ENCODE assay signal across 12 mouse cellular contexts in the genomic region with DNA sequence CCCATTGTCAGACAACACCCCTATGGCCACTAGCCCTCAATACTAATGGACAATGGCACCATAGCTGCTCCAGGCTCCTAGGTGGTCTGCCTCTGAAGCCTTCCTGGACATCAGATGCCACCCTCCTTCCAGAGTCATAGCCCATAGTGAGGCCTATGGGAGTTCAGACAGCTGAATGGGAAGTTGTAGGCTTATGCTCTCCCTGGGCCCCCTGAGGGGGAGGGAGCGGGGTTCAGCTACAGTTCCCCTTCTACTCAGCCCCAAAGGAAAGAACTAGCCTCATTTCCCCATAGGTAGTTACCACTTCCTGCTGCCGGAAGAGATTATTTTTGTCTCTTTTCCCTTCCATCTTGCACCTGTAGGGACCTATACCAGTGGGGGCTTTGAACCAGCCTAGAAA. TPM values are rescaled to one million over a fixed set of nuclear protein-coding genes. Genes with fewer than 3 reads are reported as not detected.
DNase-seq lines count a peak whose midpoint lies in the region; ATAC-seq lines count a peak whose summit lies in the region.
"Had no signal": no experiment of that assay in that cellular context is flagged by ENCODE, and none has a peak within 500 bp of the region (broad histone marks: within the 10 kb centered on the region; RNA-seq: fewer than 3 reads in every experiment).

No protein-coding gene starts in this region.

- no peaks in the 10 kb centered on the region for H3K36me3 ChIP-seq in lung, embryonic 16.5 days (ENCODE audit: control insufficient read depth, insufficient read depth, low read length)
- H3K36me3 ChIP-seq in kidney, embryonic 16.5 days (ENCODE audit: insufficient read depth, low read length) = no peaks in the 10 kb centered on the region
- H3K36me3 ChIP-seq: midbrain, embryonic 13.5 days had no signal

- H3K9me3 ChIP-seq in lung, embryonic 16.5 days (ENCODE audit: control insufficient read depth, low read length) = no peaks in the 10 kb centered on the region
- no peaks in the 10 kb centered on the region for H3K9me3 ChIP-seq in kidney, embryonic 16.5 days (ENCODE audit: low read length)
- H3K9me3 ChIP-seq: midbrain, embryonic 13.5 days had no signal

- no peak overlapping the region for H3K27ac ChIP-seq in lung, embryonic 16.5 days (ENCODE audit: low read length)
- H3K27ac ChIP-seq in kidney, embryonic 16.5 days (ENCODE audit: low read length) = no peak overlapping the region
- H3K27ac ChIP-seq: midbrain, embryonic 13.5 days had no signal

- peak overlapping the region; percentile 40; the same call in 1 of the 2 replicates for H3K4me2 ChIP-seq in lung, embryonic 16.5 days (ENCODE audit: low read depth, low read length)
- no peak overlapping the region for H3K4me2 ChIP-seq in kidney, embryonic 16.5 days (replicated peaks; ENCODE audit: low read depth, low read length)

- DNase-seq in lung, postnatal 10 days = no peak
- peak; percentile 81 for DNase-seq in induced T-regulatory cell, adult 2 months (ENCODE audit: low read depth)
- peak; percentile 14 to 41 for DNase-seq in natural killer cell, adult 2 months (ENCODE audit: low spot score in 2 of 2)
- DNase-seq in left cerebral cortex, adult 18-20 months (ENCODE audit: low spot score in 2 of 2) = no peak
- no peak for DNase-seq in adrenal gland, postnatal 25 days
- DNase-seq: cerebellum, adult 11 months; right cerebral cortex, postnatal 14 days had no signal

- H3K27me3 ChIP-seq in lung, embryonic 16.5 days (ENCODE audit: control insufficient read depth, insufficient read depth, low read depth, low read length) = no peaks in the 10 kb centered on the region
- no peaks in the 10 kb centered on the region; the same call in 1 of the 2 replicates for H3K27me3 ChIP-seq in kidney, embryonic 16.5 days (ENCODE audit: insufficient read depth, low read length)
- H3K27me3 ChIP-seq: midbrain, embryonic 13.5 days had no signal

- H3K9ac ChIP-seq in lung, embryonic 16.5 days (ENCODE audit: low read length) = no peak overlapping the region
- no peak overlapping the region for H3K9ac ChIP-seq in kidney, embryonic 16.5 days (replicated peaks; ENCODE audit: low read length)
- H3K9ac ChIP-seq: midbrain, embryonic 13.5 days had no signal

- no peak overlapping the region for H3K4me3 ChIP-seq in lung, embryonic 16.5 days (ENCODE audit: low read length)
- H3K4me3 ChIP-seq in kidney, embryonic 16.5 days (ENCODE audit: low read length) = no peak overlapping the region
- H3K4me3 ChIP-seq: midbrain, embryonic 13.5 days had no signal

- WGBS in lung, embryonic 16.5 days = 69% methylated on average over 2 of the region's 2 CpGs
- WGBS in kidney, embryonic 16.5 days = 91% methylated on average over 2 of the region's 2 CpGs

- no peak for ATAC-seq in lung, embryonic 16.5 days (ENCODE audit: low read depth)
- ATAC-seq in kidney, embryonic 16.5 days (ENCODE audit: low FRiP score, low TSS enrichment) = no peak
- ATAC-seq: midbrain, embryonic 13.5 days had no signal

- H3K4me1 ChIP-seq in lung, embryonic 16.5 days (replicated peaks; ENCODE audit: control insufficient read depth, insufficient read depth, low read length) = no peaks in the 10 kb centered on the region
- no peaks in the 10 kb centered on the region for H3K4me1 ChIP-seq in kidney, embryonic 16.5 days (ENCODE audit: insufficient read depth, low read length)

RNA-seq across cellular contexts. Expression of gene Arhgap4, which starts 10.1 kb away (rescaled TPM):
- 3.1 and 3.5 TPM in 2 replicates for polyA plus RNA-seq in lung, embryonic 16.5 days (2015; fragmentation: Nextera tagmentation; extraction: Ambion mirVana)
- 1 to 10 TPM; 3.7 to 3.8 TPM for total RNA-seq in left cerebral cortex, adult 18-20 months (2021)
- 4.3 and 4.8 TPM in 2 replicates for polyA plus RNA-seq in kidney, embryonic 16.5 days (2015; fragmentation: Nextera tagmentation; extraction: Ambion mirVana)
- total RNA-seq in adrenal gland, postnatal 25 days (2021) = 3.3 and 4.9 TPM in 2 replicates

RNA-seq across cellular contexts. Expression of gene Naa10, which starts 10.2 kb away (rescaled TPM):
- 132 and 136 TPM in 2 replicates for polyA plus RNA-seq in lung, embryonic 16.5 days (2015; fragmentation: Nextera tagmentation; extraction: Ambion mirVana)
- total RNA-seq in left cerebral cortex, adult 18-20 months (2021) = 10 to 100 TPM; 50.9 to 59.8 TPM
- polyA plus RNA-seq in kidney, embryonic 16.5 days (2015; fragmentation: Nextera tagmentation; extraction: Ambion mirVana) = 147 and 159 TPM in 2 replicates
- total RNA-seq in adrenal gland, postnatal 25 days (2021) = 75.2 and 84.9 TPM in 2 replicates

RNA-seq across cellular contexts. Expression of gene L1cam, which starts 15.7 kb away (rescaled TPM):
- 3.2 and 4.3 TPM in 2 replicates for polyA plus RNA-seq in lung, embryonic 16.5 days (2015; fragmentation: Nextera tagmentation; extraction: Ambion mirVana)
- 100 to 1,000 TPM; 133 to 151 TPM for total RNA-seq in left cerebral cortex, adult 18-20 months (2021)
- 7.9 and 10.3 TPM in 2 replicates for polyA plus RNA-seq in kidney, embryonic 16.5 days (2015; fragmentation: Nextera tagmentation; extraction: Ambion mirVana)
- total RNA-seq in adrenal gland, postnatal 25 days (2021) = 13.5 and 15.2 TPM in 2 replicates

RNA-seq across cellular contexts. Expression of gene Renbp, which starts 19.1 kb away (rescaled TPM):
- 43.7 and 43.9 TPM in 2 replicates for polyA plus RNA-seq in lung, embryonic 16.5 days (2015; fragmentation: Nextera tagmentation; extraction: Ambion mirVana)
- total RNA-seq in left cerebral cortex, adult 18-20 months (2021) = 1 to 10 TPM; 7.2 to 7.5 TPM
- 65.1 and 66.2 TPM in 2 replicates for polyA plus RNA-seq in kidney, embryonic 16.5 days (2015; fragmentation: Nextera tagmentation; extraction: Ambion mirVana)
- 11.2 and 13.9 TPM in 2 replicates for total RNA-seq in adrenal gland, postnatal 25 days (2021)

RNA-seq across cellular contexts. Expression of gene Avpr2, which starts 19.7 kb away (rescaled TPM):
- 0.06 TPM in 1 of 2 replicates, not detected in the other for polyA plus RNA-seq in lung, embryonic 16.5 days (2015; fragmentation: Nextera tagmentation; extraction: Ambion mirVana)
- total RNA-seq in left cerebral cortex, adult 18-20 months (2021) = not detected
- polyA plus RNA-seq in kidney, embryonic 16.5 days (2015; fragmentation: Nextera tagmentation; extraction: Ambion mirVana) = 7.1 and 7.7 TPM in 2 replicates
- not detected in 2 replicates for total RNA-seq in adrenal gland, postnatal 25 days (2021)
- total RNA-seq: heart, postnatal 10 days; layer of hippocampus, postnatal 10 days had no signal

Comparison
In these comparisons a context has a peak if more than half of its experiments do, and no peak if none do; other contexts are left out.
1. DNase-seq: peak in induced T-regulatory cell, adult 2 months (single experiment) and natural killer cell, adult 2 months (2 of 2); none in lung, postnatal 10 days (single experiment), left cerebral cortex, adult 18-20 months (0 of 2) and adrenal gland, postnatal 25 days (single experiment).